Mouse (Mus musculus) embryonic fibroblast, embryonic 13.5 days (primary cell): ENCODE measurements at regions not wholly inside any gene's neighbourhood (a gene's known extent, or its start where the extent isn't known, plus 50 kb on each side); places are given as distances from the start of the nearest gene placed in this dataset.

Experiments used
- CTCF ChIP-seq: IDR thresholded peaks from 2 replicates; pipeline ENCODE4 v1.5.1; 2011; ENCODE audit warnings: mild to moderate bottlenecking, control low read depth, low read length, moderate library complexity, borderline replicate concordance; ENCODE audit not compliant: insufficient read depth
- POLR2A ChIP-seq: IDR thresholded peaks from 2 replicates; pipeline ENCODE4 v1.6.1; 2011; ENCODE audit warnings: low read depth, mild to moderate bottlenecking, control low read depth, low read length, moderate library complexity

DNA sequence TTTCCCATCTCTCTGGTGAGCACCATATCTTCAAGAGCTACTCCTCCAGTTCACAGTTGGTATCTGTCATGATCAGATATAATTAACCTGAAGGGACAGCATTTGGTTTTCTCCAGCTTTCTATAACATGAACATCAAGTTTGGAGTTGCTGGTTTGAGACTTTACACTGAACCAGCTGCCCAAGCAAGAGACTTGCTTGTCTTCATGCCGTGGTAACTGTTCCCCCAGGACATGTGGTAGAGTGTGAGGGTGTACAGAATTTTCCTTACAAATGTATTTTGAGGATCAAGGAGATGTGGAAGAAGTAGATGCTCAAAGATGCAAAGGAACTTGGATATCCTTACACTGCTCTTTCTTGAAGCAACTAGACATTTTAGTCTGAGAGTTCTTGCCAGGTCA is 200.0 kb upstream of the Eci2 start:
- no peak for TF ChIP-seq CTCF
- no peak for TF ChIP-seq POLR2A
